Mouse (Mus musculus) heart, postnatal 0 days (tissue): ENCODE results near the gene Gpsm2.

Experiments
- CTCF ChIP-seq: IDR thresholded peaks from 2 replicates; pipeline ENCODE4 v1.5.1; 2016; ENCODE audit warnings: antibody characterized with exemption, control low read depth, low read depth
- EP300 ChIP-seq: IDR thresholded peaks from 2 replicates; pipeline ENCODE4 v1.6.1; 2016; ENCODE audit warnings: antibody characterized with exemption, low read depth

- TF ChIP-seq CTCF (no peak), EP300 (no peak)
Observed at GRCm38 (mm10) chr3:108764976-108765375, 42.9 kb upstream of the Gpsm2 start.
